Mouse (Mus musculus) sigmoid colon, adult 10 weeks (tissue): ENCODE measurements around the gene Olfr1208. TPM values are rescaled to one million over a fixed set of nuclear protein-coding genes. Genes with fewer than 3 reads are reported as not detected.

Experiments used
- polyA plus RNA-seq: library from polyadenylated mRNA; stranded (reverse); fragments of 350-450 nt; fragmentation: Illumina TruSeq; extraction: RNeasy Lipid Tissue Mini Kit (QIAGEN cat#74804); gene quantifications from one replicate; pipeline ENCODE4 v1.2.3, GENCODE M21; 2014; ENCODE audit warnings: low read depth, low replicate concordance

The Olfr1208 gene
- polyA plus RNA-seq: not detected

GRCm38 (mm10) chr2:88902211-88902610, at the start of gene Olfr1208:
Olfr1208 (minus strand) TSS chr2:88902311.

GRCm38 (mm10) chr2:88938011-88938410, 35.9 kb upstream of the Olfr1208 start, which contains the start of gene Olfr1211:
Olfr1211 (minus strand) TSS chr2:88938111.

GRCm38 (mm10) chr2:88915057-88915456, 12.9 kb upstream of the Olfr1208 start, which contains the start of gene Olfr1209:
Olfr1209 (minus strand) TSS chr2:88915157.

GRCm38 (mm10) chr2:88862931-88863330, 39.2 kb downstream of the Olfr1208 start, which contains the start of gene Olfr1206:
Olfr1206 (plus strand) TSS chr2:88863231.

GRCm38 (mm10) chr2:88848992-88849391, 53.1 kb downstream of the Olfr1208 start, which contains the start of gene Olfr1204:
Olfr1204 (plus strand) TSS chr2:88849292.

Other genes with a start within 250 kb of the Olfr1208 start
- gene Olfr1193, start 226.7 kb downstream of the Olfr1208 start, polyA plus RNA-seq: not detected
- gene Olfr1195, start 213.1 kb downstream of the Olfr1208 start, polyA plus RNA-seq: not detected
- gene Olfr1196, start 197.7 kb downstream of the Olfr1208 start, polyA plus RNA-seq: not detected
- gene Olfr1197, start 169.9 kb downstream of the Olfr1208 start, polyA plus RNA-seq: not detected
- not detected for gene Olfr1198, start 150.9 kb downstream of the Olfr1208 start, polyA plus RNA-seq
- not detected for gene Olfr1199, start 141.8 kb downstream of the Olfr1208 start, polyA plus RNA-seq
- not detected for gene Olfr1200, start 131.8 kb downstream of the Olfr1208 start, polyA plus RNA-seq
- gene Olfr1201, start 109.3 kb downstream of the Olfr1208 start, polyA plus RNA-seq: not detected
- not detected for gene Olfr1202, start 87.8 kb downstream of the Olfr1208 start, polyA plus RNA-seq
- not detected for gene Olfr1205, start 72.6 kb downstream of the Olfr1208 start, polyA plus RNA-seq
- not detected for gene Olfr1204, start 53.0 kb downstream of the Olfr1208 start, polyA plus RNA-seq
- gene Olfr1206, start 39.1 kb downstream of the Olfr1208 start, polyA plus RNA-seq: not detected
- gene Olfr1209, start 12.8 kb upstream of the Olfr1208 start, polyA plus RNA-seq: not detected
- gene Olfr1211, start 35.8 kb upstream of the Olfr1208 start, polyA plus RNA-seq: not detected
- gene Olfr1212, start 51.7 kb upstream of the Olfr1208 start, polyA plus RNA-seq: not detected
- gene Gm13762, start 78.0 kb upstream of the Olfr1208 start, polyA plus RNA-seq: not detected
- not detected for gene Olfr1214, start 90.3 kb upstream of the Olfr1208 start, polyA plus RNA-seq
- not detected for gene Olfr1215, start 104.7 kb upstream of the Olfr1208 start, polyA plus RNA-seq
- not detected for gene Olfr1216, start 116.0 kb upstream of the Olfr1208 start, polyA plus RNA-seq
- gene Olfr1217, start 129.8 kb upstream of the Olfr1208 start, polyA plus RNA-seq: not detected
- gene Olfr1218, start 158.9 kb upstream of the Olfr1208 start, polyA plus RNA-seq: not detected
- not detected for gene Olfr1219, start 181.2 kb upstream of the Olfr1208 start, polyA plus RNA-seq
- not detected for gene Olfr1220, start 204.5 kb upstream of the Olfr1208 start, polyA plus RNA-seq
- not detected for gene Olfr1221, start 215.0 kb upstream of the Olfr1208 start, polyA plus RNA-seq
- not detected for gene Olfr1222, start 230.7 kb upstream of the Olfr1208 start, polyA plus RNA-seq
- gene Olfr1223, start 249.2 kb upstream of the Olfr1208 start, polyA plus RNA-seq: not detected